Mouse (Mus musculus) c-Kit-positive CD71-negative TER-119-negative erythroid progenitor cells, embryonic 14.5 days (primary cell): Measurements from ENCODE around the gene Galntl5.
"Not testable (repeated sequence)": the region's sequence is repeated elsewhere in the genome, so short reads cannot be mapped to it uniquely, and the experiment has no call there.

Experiments
- DNase-seq: peaks from one replicate; pipeline ENCODE4 v3.0.0-alpha.2; 2013; ENCODE audit warnings: low read depth

Galntl5 gene

GRCm38 (mm10) chr5:25190521-25190920 is 9.3 kb downstream of the Galntl5 start:
- no peak for DNase-seq

- DNase-seq = no peak
Measured at GRCm38 (mm10) chr5:25211872-25212271, 30.6 kb downstream of the Galntl5 start.

GRCm38 (mm10) chr5:25213216-25213615 is 32.0 kb downstream of the Galntl5 start:
- DNase-seq = not testable (repeated sequence)

- DNase-seq = no peak
Measured at GRCm38 (mm10) chr5:25215006-25215405, 33.7 kb downstream of the Galntl5 start.

GRCm38 (mm10) chr5:25221604-25222003 is 40.3 kb downstream of the Galntl5 start, which contains the start of gene Galnt11:
TSS of gene Galnt11 (plus strand) at chr5:25221904.
- DNase-seq = no peak

GRCm38 (mm10) chr5:25222752-25223702 is 41.8 kb downstream of the Galntl5 start, which contains the start of gene E130116L18Rik:
TSS of gene E130116L18Rik (minus strand) at chr5:25223153.
- DNase-seq = peak; percentile 63

- DNase-seq = not testable (repeated sequence)
Measured at GRCm38 (mm10) chr5:25224377-25224776, 43.1 kb downstream of the Galntl5 start.

GRCm38 (mm10) chr5:25243101-25243500 is 61.8 kb downstream of the Galntl5 start:
- DNase-seq = peak; percentile 14

- DNase-seq = no peak
Measured at GRCm38 (mm10) chr5:25245806-25246472, 64.7 kb downstream of the Galntl5 start.

GRCm38 (mm10) chr5:25246473-25246865 is 65.2 kb downstream of the Galntl5 start:
- no peak for DNase-seq

- DNase-seq = no peak
Measured at GRCm38 (mm10) chr5:25247036-25247435, 65.8 kb downstream of the Galntl5 start.

- no peak for DNase-seq
Measured at GRCm38 (mm10) chr5:25252423-25252822, 71.2 kb downstream of the Galntl5 start.

GRCm38 (mm10) chr5:25252825-25253544 is 71.7 kb downstream of the Galntl5 start:
- no peak for DNase-seq

- no peak for DNase-seq
Measured at GRCm38 (mm10) chr5:25254491-25254890, 73.2 kb downstream of the Galntl5 start.

- no peak for DNase-seq
Measured at GRCm38 (mm10) chr5:25256686-25257085, 75.4 kb downstream of the Galntl5 start.

GRCm38 (mm10) chr5:25261452-25261851 is 80.2 kb downstream of the Galntl5 start:
- no peak for DNase-seq

GRCm38 (mm10) chr5:25262266-25262665 is 81.0 kb downstream of the Galntl5 start:
- DNase-seq = no peak

- no peak for DNase-seq
Measured at GRCm38 (mm10) chr5:25268258-25268888, 87.1 kb downstream of the Galntl5 start.
